Mouse (Mus musculus) neural tube, embryonic 15.5 days (tissue): ENCODE data around the gene Thsd4. TPM values are rescaled to one million over a fixed set of nuclear protein-coding genes. Genes with fewer than 3 reads are reported as not detected.

Experiments used
- ATAC-seq: fragments of 200-750 bp; cut with Nextera tagmentation; 2 replicates; pipeline ENCODE4 v1.8.0; 2017; ENCODE audit warnings: mild to moderate bottlenecking, moderate TSS enrichment, moderate library complexity; ENCODE audit not compliant: low FRiP score
- H3K27ac ChIP-seq: fragments of 300-500 bp; sonication (generic); replicated peaks from 2 replicates; pipeline ENCODE4 v1.5.1; 2015; ENCODE audit warnings: mild to moderate bottlenecking, inconsistent platforms
- H3K27me3 ChIP-seq: fragments of 300-500 bp; sonication (generic); replicated peaks from 2 replicates; pipeline ENCODE4 v1.6.1; 2015; ENCODE audit warnings: inconsistent platforms
- H3K36me3 ChIP-seq: fragments of 300-500 bp; sonication (generic); 2 replicates; pipeline ENCODE4 v1.6.1; 2015; ENCODE audit warnings: inconsistent platforms
- H3K4me1 ChIP-seq: fragments of 300-500 bp; sonication (generic); 2 replicates; pipeline ENCODE4 v1.6.1; 2015; ENCODE audit warnings: inconsistent platforms
- H3K4me2 ChIP-seq: fragments of 300-500 bp; sonication (generic); 2 replicates; pipeline ENCODE4 v1.6.1; 2015; ENCODE audit warnings: inconsistent platforms, mild to moderate bottlenecking, moderate library complexity
- H3K4me3 ChIP-seq: fragments of 300-500 bp; sonication (generic); replicated peaks from 2 replicates; pipeline ENCODE4 v1.5.1; 2015; ENCODE audit warnings: mild to moderate bottlenecking, inconsistent platforms
- H3K9ac ChIP-seq: fragments of 300-500 bp; sonication (generic); replicated peaks from 2 replicates; pipeline ENCODE4 v1.6.1; 2015; ENCODE audit warnings: mild to moderate bottlenecking, inconsistent platforms
- H3K9me3 ChIP-seq: fragments of 300-500 bp; sonication (generic); replicated peaks from 2 replicates; pipeline ENCODE4 v1.6.1; 2016; ENCODE audit warnings: inconsistent platforms
- WGBS: fragments of 180-500 bp; shearing (Covaris S2); methylation state at CpG from one replicate; pipeline ENCODE4 v1.1.7; 2015; ENCODE audit warnings: mixed read lengths; 5-methylcytosine and 5-hydroxymethylcytosine counted together
- polyA plus RNA-seq: library from polyadenylated mRNA; unstranded; fragments of >200 nt; fragmentation: Nextera tagmentation; extraction: Ambion mirVana; gene quantifications from 2 replicates; pipeline ENCODE4 v1.2.1, GENCODE M21; 2015

Gene Thsd4
- polyA plus RNA-seq, 1 experiment from 2014 or later, result 6.8 TPM

- no peak overlapping the region for H3K4me2 ChIP-seq
- peaks cover 52% of the 10 kb centered on the region for H3K4me1 ChIP-seq
- no peak overlapping the region for H3K4me3 ChIP-seq
- H3K9me3 ChIP-seq, result no peaks in the 10 kb centered on the region
- ATAC-seq, result no peak
- no peaks in the 10 kb centered on the region for H3K36me3 ChIP-seq
- no peak overlapping the region for H3K27ac ChIP-seq
- 90% methylated on average over 4 of the region's 4 CpGs for WGBS
- no peak overlapping the region for H3K9ac ChIP-seq
- H3K27me3 ChIP-seq, result 0 out of 2 replicates have a peak, but pooled peaks cover 8% of the 10 kb centered on the region
These were observed 5.5 kb downstream of the Thsd4 start for GRCm38 (mm10) chr9:60516379-60516778.

- H3K36me3 ChIP-seq, result no peaks in the 10 kb centered on the region
- no peak overlapping the region for H3K4me3 ChIP-seq
- H3K9ac ChIP-seq, result no peak overlapping the region
- ATAC-seq, result no peak
- WGBS, result 18% methylated on average over 11 of the region's 11 CpGs
- 0 out of 2 replicates have a peak, but pooled peaks cover 4% of the 10 kb centered on the region for H3K27me3 ChIP-seq
- H3K27ac ChIP-seq, result no peak overlapping the region
- no peaks in the 10 kb centered on the region for H3K9me3 ChIP-seq
- no peak overlapping the region for H3K4me2 ChIP-seq
- H3K4me1 ChIP-seq, result peaks cover 30% of the 10 kb centered on the region
These were observed 8.5 kb downstream of the Thsd4 start for GRCm38 (mm10) chr9:60513329-60513788.

GRCm38 (mm10) chr9:60510876-60511275, 11.0 kb downstream of the Thsd4 start:
- Histone ChIP-seq H3K36me3 (no peaks in the 10 kb centered on the region), H3K9ac (no peak overlapping the region), H3K9me3 (no peaks in the 10 kb centered on the region), H3K27me3 (peaks cover 4% of the 10 kb centered on the region; the same call in 1 of the 2 replicates), H3K4me3 (no peak overlapping the region), H3K27ac (no peak overlapping the region), H3K4me2 (no peak overlapping the region), H3K4me1 (peaks cover 14% of the 10 kb centered on the region; the same call in 1 of the 2 replicates)
- WGBS, result 22% methylated on average over 6 of the region's 6 CpGs
- no peak for ATAC-seq

- Histone ChIP-seq H3K4me2 (no peak overlapping the region), H3K36me3 (no peaks in the 10 kb centered on the region), H3K9me3 (no peaks in the 10 kb centered on the region), H3K27me3 (no peaks in the 10 kb centered on the region; the same call in 1 of the 2 replicates), H3K9ac (no peak overlapping the region), H3K4me3 (no peak overlapping the region), H3K4me1 (peaks cover 10% of the 10 kb centered on the region; the same call in 1 of the 2 replicates), H3K27ac (no peak overlapping the region)
- 39% methylated on average over 5 of the region's 5 CpGs for WGBS
- no peak for ATAC-seq
These were observed 15.7 kb downstream of the Thsd4 start for GRCm38 (mm10) chr9:60506136-60506535.

GRCm38 (mm10) chr9:60504378-60505285, 17.2 kb downstream of the Thsd4 start:
- Histone ChIP-seq H3K36me3 (no peaks in the 10 kb centered on the region), H3K4me3 (no peak overlapping the region), H3K27ac (no peak overlapping the region), H3K4me2 (no peak overlapping the region), H3K27me3 (no peaks in the 10 kb centered on the region; the same call in 1 of the 2 replicates), H3K4me1 (peaks cover 6% of the 10 kb centered on the region; the same call in 1 of the 2 replicates), H3K9me3 (no peaks in the 10 kb centered on the region), H3K9ac (no peak overlapping the region)
- ATAC-seq, result no peak
- WGBS, result 67% methylated on average over 14 of the region's 14 CpGs

GRCm38 (mm10) chr9:60502220-60502619, 19.6 kb downstream of the Thsd4 start:
- no peaks in the 10 kb centered on the region for H3K36me3 ChIP-seq
- no peaks in the 10 kb centered on the region; the same call in 1 of the 2 replicates for H3K27me3 ChIP-seq
- no peak for ATAC-seq
- peaks cover 6% of the 10 kb centered on the region; the same call in 1 of the 2 replicates for H3K4me1 ChIP-seq
- no peak overlapping the region for H3K4me2 ChIP-seq
- H3K9me3 ChIP-seq, result no peaks in the 10 kb centered on the region
- WGBS, result 79% methylated on average over 6 of the region's 6 CpGs
- H3K9ac ChIP-seq, result no peak overlapping the region
- H3K27ac ChIP-seq, result no peak overlapping the region
- no peak overlapping the region for H3K4me3 ChIP-seq

GRCm38 (mm10) chr9:60501504-60502179, 20.2 kb downstream of the Thsd4 start:
- no peak overlapping the region for H3K4me3 ChIP-seq
- WGBS, result 61% methylated on average over 5 of the region's 5 CpGs

GRCm38 (mm10) chr9:60492275-60492974, 29.4 kb downstream of the Thsd4 start:
- Histone ChIP-seq H3K4me2 (no peak overlapping the region), H3K4me3 (no peak overlapping the region), H3K36me3 (no peaks in the 10 kb centered on the region), H3K4me1 (peaks cover 12% of the 10 kb centered on the region), H3K27ac (no peak overlapping the region), H3K27me3 (no peaks in the 10 kb centered on the region), H3K9me3 (no peaks in the 10 kb centered on the region), H3K9ac (no peak overlapping the region)
- ATAC-seq, result no peak
- 78% methylated on average over 16 of the region's 16 CpGs for WGBS

More at GRCm38 (mm10) chr9:60501504-60502179, 20.2 kb downstream of the Thsd4 start:
- H3K9ac ChIP-seq, result no peak overlapping the region
- no peaks in the 10 kb centered on the region for H3K27me3 ChIP-seq
- ATAC-seq, result no peak
- peaks cover 6% of the 10 kb centered on the region; the same call in 1 of the 2 replicates for H3K4me1 ChIP-seq
- no peak overlapping the region for H3K4me2 ChIP-seq
- no peaks in the 10 kb centered on the region for H3K9me3 ChIP-seq
- no peak overlapping the region for H3K27ac ChIP-seq
- H3K36me3 ChIP-seq, result no peaks in the 10 kb centered on the region

GRCm38 (mm10) chr9:60491489-60492100, 30.3 kb downstream of the Thsd4 start:
- Histone ChIP-seq H3K27ac (no peak overlapping the region), H3K4me3 (no peak overlapping the region), H3K4me2 (no peak overlapping the region), H3K36me3 (no peaks in the 10 kb centered on the region), H3K27me3 (no peaks in the 10 kb centered on the region), H3K9me3 (no peaks in the 10 kb centered on the region), H3K9ac (no peak overlapping the region), H3K4me1 (peaks cover 12% of the 10 kb centered on the region)
- no peak for ATAC-seq
- 67% methylated on average over 16 of the region's 16 CpGs for WGBS

GRCm38 (mm10) chr9:60491079-60491478, 30.8 kb downstream of the Thsd4 start:
- H3K4me3 ChIP-seq, result no peak overlapping the region
- no peaks in the 10 kb centered on the region for H3K9me3 ChIP-seq
- no peak overlapping the region for H3K9ac ChIP-seq
- ATAC-seq, result no peak
- H3K27ac ChIP-seq, result no peak overlapping the region
- no peaks in the 10 kb centered on the region for H3K36me3 ChIP-seq
- 92% methylated on average over 8 of the region's 8 CpGs for WGBS
- no peak overlapping the region for H3K4me2 ChIP-seq
- H3K4me1 ChIP-seq, result peaks cover 12% of the 10 kb centered on the region
- no peaks in the 10 kb centered on the region for H3K27me3 ChIP-seq

GRCm38 (mm10) chr9:60488816-60489215, 33.0 kb downstream of the Thsd4 start:
- Histone ChIP-seq H3K27ac (no peak overlapping the region), H3K9ac (no peak overlapping the region), H3K36me3 (no peaks in the 10 kb centered on the region), H3K4me3 (no peak overlapping the region), H3K4me1 (peaks cover 12% of the 10 kb centered on the region), H3K9me3 (no peaks in the 10 kb centered on the region), H3K27me3 (no peaks in the 10 kb centered on the region), H3K4me2 (no peak overlapping the region)
- 59% methylated on average over 4 of the region's 4 CpGs for WGBS
- ATAC-seq, result no peak
